Mouse (Mus musculus): ENCODE data around the gene Klhl29. TPM values are rescaled to one million over a fixed set of nuclear protein-coding genes. Genes with fewer than 3 reads are reported as not detected.
"Not testable (repeated sequence)": the region's sequence is repeated elsewhere in the genome, so short reads cannot be mapped to it uniquely, and the experiment has no call there.

The Klhl29 gene
- total and polyA plus RNA-seq, 2 experiments from 2014 or later = 2.7 to 8.2 TPM

DNA sequence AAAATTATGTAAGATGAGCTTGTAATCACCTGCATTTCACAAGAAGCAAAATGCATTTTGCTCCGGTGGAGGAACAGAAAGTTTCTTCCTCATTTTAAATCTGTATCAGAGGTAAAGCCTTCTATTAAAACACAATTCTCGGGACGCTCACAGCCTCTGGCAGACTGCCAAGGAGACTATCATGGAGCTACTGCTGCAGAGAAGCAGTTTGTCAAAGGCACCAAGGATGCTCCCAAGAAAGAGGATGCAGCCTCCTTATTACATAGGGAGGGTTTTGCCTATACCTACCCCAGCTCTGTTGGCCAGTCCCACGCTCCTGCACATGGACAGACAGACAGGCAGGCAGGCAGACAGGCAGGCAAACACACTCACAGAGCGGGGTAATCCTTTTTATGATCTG is 16.4 kb downstream of the Klhl29 start:
- H3K4me1 ChIP-seq (ENCODE audit: insufficient read depth) = no peaks in the 10 kb centered on the region
- H3K9ac ChIP-seq = no peak overlapping the region
- peak overlapping the region; percentile 42; the same call in 1 of the 2 replicates for H3K27ac ChIP-seq (ENCODE audit: low read depth, low read length)
- H3K36me3 ChIP-seq (ENCODE audit: insufficient read depth) = no peaks in the 10 kb centered on the region
- DNase-seq (peak; percentile 80), ATAC-seq (peak; percentile 45; the same call in 1 of the 2 replicates)
- no peak overlapping the region for H3K4me3 ChIP-seq (ENCODE audit: low read depth, low read length)
- H3K27me3 ChIP-seq (ENCODE audit: insufficient read depth, low read length) = no peaks in the 10 kb centered on the region
- TF ChIP-seq CTCF (IDR thresholded peaks at IDR 0.05; ENCODE audit: low read depth) = no peak
- no peaks in the 10 kb centered on the region for H3K9me3 ChIP-seq (ENCODE audit: low read length)
- H3K4me2 ChIP-seq (ENCODE audit: low read depth) = 0 out of 2 replicates have a peak overlapping the region, but pooled peaks have one; percentile 16
- 23% methylated on average over 5 of the region's 5 CpGs for WGBS

- no peaks in the 10 kb centered on the region for H3K36me3 ChIP-seq (ENCODE audit: insufficient read depth)
- 20% methylated on average over 6 of the region's 6 CpGs for WGBS
- TF ChIP-seq CTCF (IDR thresholded peaks at IDR 0.05; ENCODE audit: low read depth) = peak; percentile 30; the same call in 1 of the 2 replicates
- no peak overlapping the region for H3K27ac ChIP-seq (ENCODE audit: low read depth, low read length)
- H3K4me3 ChIP-seq (ENCODE audit: low read depth, low read length) = no peak overlapping the region
- H3K27me3 ChIP-seq (ENCODE audit: insufficient read depth, low read length) = no peaks in the 10 kb centered on the region
- ATAC-seq = peak; percentile 17; the same call in 1 of the 2 replicates
- no peak overlapping the region for H3K9ac ChIP-seq
- H3K4me2 ChIP-seq (ENCODE audit: low read depth) = no peak overlapping the region
- H3K4me1 ChIP-seq (ENCODE audit: insufficient read depth) = no peaks in the 10 kb centered on the region
- no peak for DNase-seq
- no peaks in the 10 kb centered on the region for H3K9me3 ChIP-seq (ENCODE audit: low read length)
Measured at GRCm38 (mm10) chr12:5358497-5358896, 17.0 kb downstream of the Klhl29 start.

DNA sequence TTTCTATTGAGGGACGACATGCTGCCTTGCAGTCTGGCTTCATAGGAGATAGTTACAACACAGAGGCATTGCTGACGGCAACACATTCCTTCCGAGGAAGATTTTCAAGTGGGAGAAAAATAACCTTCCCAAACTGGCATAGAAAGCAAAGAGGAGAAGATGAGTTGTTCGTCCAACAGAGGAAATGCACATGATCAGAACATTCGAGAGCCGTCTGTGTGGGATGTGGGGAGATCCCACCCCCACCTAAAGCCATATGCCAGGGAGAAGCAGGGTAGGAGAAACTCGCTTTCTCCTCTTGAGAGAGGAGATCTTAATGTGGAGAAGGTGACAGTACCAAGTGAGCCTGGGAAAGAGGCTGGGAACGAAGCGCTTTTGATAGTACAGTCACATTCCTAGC is 22.1 kb downstream of the Klhl29 start:
- TF ChIP-seq CTCF (IDR thresholded peaks at IDR 0.05; ENCODE audit: low read depth) = no peak
- 72% methylated on average over 9 of the region's 9 CpGs for WGBS

DNA sequence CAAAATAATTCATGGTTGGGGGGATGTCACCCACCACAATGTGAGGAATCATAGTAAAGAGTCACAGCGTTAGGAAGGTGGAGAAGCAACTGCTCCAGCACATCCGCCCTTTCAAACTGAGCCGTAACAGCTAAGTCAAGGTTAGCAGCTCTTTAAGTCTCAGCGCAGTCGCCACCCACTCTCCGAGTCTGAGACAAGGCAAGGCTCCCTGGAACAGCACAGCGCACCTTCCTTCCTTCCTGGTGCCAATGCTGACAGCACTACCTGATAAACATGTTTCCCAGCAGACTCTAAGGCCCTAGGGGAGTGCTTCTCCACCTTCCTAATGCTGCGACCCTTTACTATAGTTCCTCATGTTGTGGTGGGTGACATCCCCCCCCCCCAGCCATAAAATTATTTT is 22.7 kb downstream of the Klhl29 start:
- H3K27me3 ChIP-seq (ENCODE audit: insufficient read depth, low read length) = no peaks in the 10 kb centered on the region
- H3K9ac ChIP-seq = no peak overlapping the region
- H3K4me2 ChIP-seq (ENCODE audit: low read depth) = no peak overlapping the region
- H3K27ac ChIP-seq (ENCODE audit: low read depth, low read length) = no peak overlapping the region
- no peak for DNase-seq
- no peak overlapping the region for H3K4me3 ChIP-seq (ENCODE audit: low read depth, low read length)
- TF ChIP-seq CTCF (IDR thresholded peaks at IDR 0.05; ENCODE audit: low read depth) = no peak
- H3K9me3 ChIP-seq (ENCODE audit: low read length) = no peaks in the 10 kb centered on the region
- 86% methylated on average over 8 of the region's 8 CpGs for WGBS
- no peaks in the 10 kb centered on the region for H3K36me3 ChIP-seq (ENCODE audit: insufficient read depth)
- no peaks in the 10 kb centered on the region for H3K4me1 ChIP-seq (ENCODE audit: insufficient read depth)
- ATAC-seq = no peak

More for the DNA sequence above, 22.1 kb downstream of the Klhl29 start:
- Histone ChIP-seq H3K27me3 (ENCODE audit: insufficient read depth, low read length) (no peaks in the 10 kb centered on the region), H3K4me2 (ENCODE audit: low read depth) (no peak overlapping the region), H3K9ac (no peak overlapping the region), H3K36me3 (ENCODE audit: insufficient read depth) (no peaks in the 10 kb centered on the region), H3K27ac (ENCODE audit: low read depth, low read length) (no peak overlapping the region), H3K4me3 (ENCODE audit: low read depth, low read length) (no peak overlapping the region), H3K4me1 (ENCODE audit: insufficient read depth) (no peaks in the 10 kb centered on the region), H3K9me3 (ENCODE audit: low read length) (no peaks in the 10 kb centered on the region)
- DNase-seq (no peak), ATAC-seq (no peak)

GRCm38 (mm10) chr12:5350491-5351285 is 24.8 kb downstream of the Klhl29 start:
- DNase-seq (no peak), ATAC-seq (no peak)
- H3K4me1 ChIP-seq (ENCODE audit: insufficient read depth) = no peaks in the 10 kb centered on the region
- H3K9ac ChIP-seq = no peak overlapping the region
- no peaks in the 10 kb centered on the region for H3K27me3 ChIP-seq (ENCODE audit: insufficient read depth, low read length)
- H3K27ac ChIP-seq (ENCODE audit: low read depth, low read length) = no peak overlapping the region
- 83% methylated on average over 11 of the region's 11 CpGs for WGBS
- H3K4me2 ChIP-seq (ENCODE audit: low read depth) = no peak overlapping the region
- TF ChIP-seq CTCF (IDR thresholded peaks at IDR 0.05; ENCODE audit: low read depth) = no peak
- no peaks in the 10 kb centered on the region for H3K36me3 ChIP-seq (ENCODE audit: insufficient read depth)
- H3K4me3 ChIP-seq (ENCODE audit: low read depth, low read length) = no peak overlapping the region
- H3K9me3 ChIP-seq (ENCODE audit: low read length) = no peaks in the 10 kb centered on the region

GRCm38 (mm10) chr12:5345088-5345487 is 30.4 kb downstream of the Klhl29 start:
- H3K27me3 ChIP-seq (ENCODE audit: insufficient read depth, low read length) = no peaks in the 10 kb centered on the region
- TF ChIP-seq CTCF (IDR thresholded peaks at IDR 0.05; ENCODE audit: low read depth) = no peak
- no peak overlapping the region for H3K27ac ChIP-seq (ENCODE audit: low read depth, low read length)
- no peak overlapping the region for H3K4me2 ChIP-seq (ENCODE audit: low read depth)
- no peaks in the 10 kb centered on the region for H3K9me3 ChIP-seq (ENCODE audit: low read length)
- no peak overlapping the region for H3K4me3 ChIP-seq (ENCODE audit: low read depth, low read length)
- ATAC-seq (no peak; the same call in 1 of the 2 replicates), DNase-seq (no peak)
- H3K36me3 ChIP-seq (ENCODE audit: insufficient read depth) = peaks cover under 1% of the 10 kb centered on the region; the same call in 1 of the 2 replicates
- H3K4me1 ChIP-seq (ENCODE audit: insufficient read depth) = no peaks in the 10 kb centered on the region
- H3K9ac ChIP-seq = no peak overlapping the region
- WGBS = 91% methylated on average over 6 of the region's 6 CpGs

- not testable (repeated sequence) for H3K27ac ChIP-seq (ENCODE audit: low read depth, low read length)
Measured at GRCm38 (mm10) chr12:5344457-5344856, 31.0 kb downstream of the Klhl29 start.

More at GRCm38 (mm10) chr12:5344457-5344856, 31.0 kb downstream of the Klhl29 start:
- not testable (repeated sequence) for H3K4me1 ChIP-seq (ENCODE audit: insufficient read depth); H3K9me3 ChIP-seq (ENCODE audit: low read length); ATAC-seq; H3K36me3 ChIP-seq (ENCODE audit: insufficient read depth); H3K27me3 ChIP-seq (ENCODE audit: insufficient read depth, low read length); H3K4me3 ChIP-seq (ENCODE audit: low read depth, low read length); DNase-seq; H3K4me2 ChIP-seq (ENCODE audit: low read depth); H3K9ac ChIP-seq
- WGBS = 96% methylated on average over 6 of the region's 7 CpGs

All from forebrain, postnatal 0 days (tissue).